Mouse (Mus musculus): ENCODE measurements around the gene 6030468B19Rik.
"Not testable (repeated sequence)": the region's sequence is repeated elsewhere in the genome, so short reads cannot be mapped to it uniquely, and the experiment has no call there.

The 6030468B19Rik gene

GRCm38 (mm10) chr11:117778851-117779433 is 18.5 kb upstream of the 6030468B19Rik start:
- no peak for DNase-seq (ENCODE audit: low spot score in 2 of 2)

- peak in 1 of 2 experiments; percentile 51 for DNase-seq (ENCODE audit: low spot score in 2 of 2)
These were observed 17.8 kb upstream of the 6030468B19Rik start for GRCm38 (mm10) chr11:117779434-117780198.

GRCm38 (mm10) chr11:117780199-117780515 is 17.3 kb upstream of the 6030468B19Rik start:
- DNase-seq (ENCODE audit: low spot score in 2 of 2), result no peak

- DNase-seq (ENCODE audit: low spot score in 2 of 2), result peak in 1 of 2 experiments; percentile 56
These were observed 16.8 kb upstream of the 6030468B19Rik start for GRCm38 (mm10) chr11:117780582-117781111.

GRCm38 (mm10) chr11:117781199-117781821 is 16.1 kb upstream of the 6030468B19Rik start:
- DNase-seq (ENCODE audit: low spot score in 2 of 2), result no peak

- DNase-seq (ENCODE audit: low spot score in 2 of 2), result no peak
These were observed 15.3 kb upstream of the 6030468B19Rik start, which contains the start of the genes Tmc8 and Tmc6 for GRCm38 (mm10) chr11:117781993-117782704. Gene Tmc8 (plus strand): TSS chr11:117782076. Gene Tmc6 (minus strand): TSS chr11:117782198.

- no peak for DNase-seq (ENCODE audit: low spot score in 2 of 2)
These were observed 14.8 kb upstream of the 6030468B19Rik start for GRCm38 (mm10) chr11:117782705-117783034.

GRCm38 (mm10) chr11:117783089-117783488 is 14.4 kb upstream of the 6030468B19Rik start:
- DNase-seq (ENCODE audit: low spot score in 2 of 2), result peak in 1 of 2 experiments; percentile 57

GRCm38 (mm10) chr11:117783683-117784309 is 13.7 kb upstream of the 6030468B19Rik start:
- no peak for DNase-seq (ENCODE audit: low spot score in 2 of 2)

- peak in 1 of 2 experiments; percentile 67 for DNase-seq (ENCODE audit: low spot score in 2 of 2)
These were observed 11.2 kb upstream of the 6030468B19Rik start for GRCm38 (mm10) chr11:117786294-117786693.

GRCm38 (mm10) chr11:117788481-117788880 is 9.0 kb upstream of the 6030468B19Rik start:
- DNase-seq (ENCODE audit: low spot score in 2 of 2), result not testable (repeated sequence)

GRCm38 (mm10) chr11:117790286-117790685 is 7.2 kb upstream of the 6030468B19Rik start:
- DNase-seq (ENCODE audit: low spot score in 2 of 2), result peak in 1 of 2 experiments; percentile 69

GRCm38 (mm10) chr11:117790703-117791440 is 6.6 kb upstream of the 6030468B19Rik start:
- DNase-seq (ENCODE audit: low spot score in 2 of 2), result no peak

- DNase-seq (ENCODE audit: low spot score in 2 of 2), result no peak
These were observed 6.1 kb upstream of the 6030468B19Rik start for GRCm38 (mm10) chr11:117791441-117791761.

- DNase-seq (ENCODE audit: low spot score in 2 of 2), result no peak
These were observed 5.1 kb upstream of the 6030468B19Rik start for GRCm38 (mm10) chr11:117792281-117792888.

- DNase-seq (ENCODE audit: low spot score in 2 of 2), result no peak
These were observed 3.4 kb upstream of the 6030468B19Rik start for GRCm38 (mm10) chr11:117794035-117794551.

- no peak for DNase-seq (ENCODE audit: low spot score in 2 of 2)
These were observed 506 bp upstream of the 6030468B19Rik start for GRCm38 (mm10) chr11:117796954-117797353.

GRCm38 (mm10) chr11:117798160-117798541 is 691 bp downstream of the 6030468B19Rik start:
- no peak for DNase-seq (ENCODE audit: low spot score in 2 of 2)

GRCm38 (mm10) chr11:117799174-117799573 is 1.7 kb downstream of the 6030468B19Rik start:
- DNase-seq (ENCODE audit: low spot score in 2 of 2), result no peak

- DNase-seq (ENCODE audit: low spot score in 2 of 2), result no peak
These were observed 2.6 kb downstream of the 6030468B19Rik start for GRCm38 (mm10) chr11:117800038-117800437.
